Mouse (Mus musculus) lung, embryonic 14.5 days (tissue): ENCODE results near the gene Usp7. TPM values are rescaled to one million over a fixed set of nuclear protein-coding genes. Genes with fewer than 3 reads are reported as not detected.

Experiments
- ATAC-seq: fragments of 200-750 bp; cut with Nextera tagmentation; 2 replicates; pipeline ENCODE4 v1.8.0; 2017; ENCODE audit warnings: mild to moderate bottlenecking, moderate TSS enrichment, moderate library complexity; ENCODE audit not compliant: insufficient read depth
- DNase-seq: peaks from one replicate; pipeline ENCODE4 v3.0.0-alpha.2; 2015
- H3K27ac ChIP-seq: fragments of 300-500 bp; sonication (generic); 2 replicates; pipeline ENCODE4 v1.5.1; 2014; ENCODE audit warnings: low read depth, mild to moderate bottlenecking, moderate library complexity
- H3K27me3 ChIP-seq: fragments of 300-500 bp; sonication (generic); 2 replicates; pipeline ENCODE4 v1.6.1; 2014; ENCODE audit warnings: low read length, control low read depth; ENCODE audit not compliant: insufficient read depth
- H3K36me3 ChIP-seq: fragments of 300-500 bp; sonication (generic); 2 replicates; pipeline ENCODE4 v1.6.1; 2014; ENCODE audit warnings: control low read depth; ENCODE audit not compliant: insufficient read depth
- H3K4me1 ChIP-seq: fragments of 300-500 bp; sonication (generic); 2 replicates; pipeline ENCODE4 v1.6.1; 2014; ENCODE audit warnings: antibody characterized with exemption, control low read depth; ENCODE audit not compliant: insufficient read depth
- H3K4me2 ChIP-seq: fragments of 300-500 bp; sonication (generic); 2 replicates; pipeline ENCODE4 v1.6.1; 2014; ENCODE audit warnings: mild to moderate bottlenecking
- H3K4me3 ChIP-seq: fragments of 300-500 bp; sonication (generic); 2 replicates; pipeline ENCODE4 v1.5.1; 2014; ENCODE audit warnings: low read depth, low read length
- H3K9ac ChIP-seq: fragments of 300-500 bp; sonication (generic); 2 replicates; pipeline ENCODE4 v1.6.1; 2014
- H3K9me3 ChIP-seq: fragments of 300-500 bp; sonication (generic); 2 replicates; pipeline ENCODE4 v1.6.1; 2016; ENCODE audit warnings: low read depth, low read length, control low read depth
- CTCF ChIP-seq: IDR thresholded peaks from 2 replicates; pipeline ENCODE4 v1.5.1; 2016; ENCODE audit warnings: antibody characterized with exemption, low read depth
- WGBS: fragments of 180-500 bp; shearing (Covaris S2); extraction: QIAGEN DNeasy Blood & Tissue Kit; methylation state at CpG from one replicate; pipeline ENCODE4 v1.1.7; 2014; 5-methylcytosine and 5-hydroxymethylcytosine counted together
- polyA plus RNA-seq: library from polyadenylated mRNA; unstranded; fragments of >200 nt; fragmentation: Nextera tagmentation; extraction: Ambion mirVana; gene quantifications from 2 replicates; pipeline ENCODE4 v1.2.1, GENCODE M21; 2014

Gene Usp7
- polyA plus RNA-seq, 1 experiment from 2014 or later: 49.8 TPM

DNA sequence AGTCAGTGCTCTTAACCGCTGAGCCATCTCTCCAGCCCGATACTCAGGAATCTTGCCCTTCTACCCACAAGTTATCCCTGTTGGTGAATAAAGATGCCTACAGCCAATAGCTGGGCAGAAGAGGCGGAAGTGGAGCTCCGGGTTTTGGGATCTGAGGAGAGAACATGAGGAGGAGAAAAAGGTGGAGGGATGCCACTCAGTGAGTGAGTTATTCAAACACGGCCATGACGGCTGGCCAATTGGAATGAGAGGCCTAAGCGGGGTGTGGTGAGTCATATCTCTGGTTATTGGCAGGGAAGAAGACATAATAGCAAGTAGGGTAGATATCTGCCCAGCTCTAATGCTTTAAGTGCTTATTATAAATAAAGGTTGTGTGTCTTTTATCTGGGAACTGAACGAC lies 43.2 kb downstream of the Usp7 start:
- H3K27ac ChIP-seq: no peak overlapping the region
- H3K4me3 ChIP-seq: no peak overlapping the region
- H3K9me3 ChIP-seq: no peaks in the 10 kb centered on the region
- WGBS: 88% methylated on average over 8 of the region's 8 CpGs
- H3K36me3 ChIP-seq: no peaks in the 10 kb centered on the region
- no peaks in the 10 kb centered on the region for H3K4me1 ChIP-seq
- H3K27me3 ChIP-seq: no peaks in the 10 kb centered on the region
- H3K9ac ChIP-seq: no peak overlapping the region
- DNase-seq: no peak
- H3K4me2 ChIP-seq: no peak overlapping the region
- TF ChIP-seq CTCF: no peak
- no peak for ATAC-seq

DNA sequence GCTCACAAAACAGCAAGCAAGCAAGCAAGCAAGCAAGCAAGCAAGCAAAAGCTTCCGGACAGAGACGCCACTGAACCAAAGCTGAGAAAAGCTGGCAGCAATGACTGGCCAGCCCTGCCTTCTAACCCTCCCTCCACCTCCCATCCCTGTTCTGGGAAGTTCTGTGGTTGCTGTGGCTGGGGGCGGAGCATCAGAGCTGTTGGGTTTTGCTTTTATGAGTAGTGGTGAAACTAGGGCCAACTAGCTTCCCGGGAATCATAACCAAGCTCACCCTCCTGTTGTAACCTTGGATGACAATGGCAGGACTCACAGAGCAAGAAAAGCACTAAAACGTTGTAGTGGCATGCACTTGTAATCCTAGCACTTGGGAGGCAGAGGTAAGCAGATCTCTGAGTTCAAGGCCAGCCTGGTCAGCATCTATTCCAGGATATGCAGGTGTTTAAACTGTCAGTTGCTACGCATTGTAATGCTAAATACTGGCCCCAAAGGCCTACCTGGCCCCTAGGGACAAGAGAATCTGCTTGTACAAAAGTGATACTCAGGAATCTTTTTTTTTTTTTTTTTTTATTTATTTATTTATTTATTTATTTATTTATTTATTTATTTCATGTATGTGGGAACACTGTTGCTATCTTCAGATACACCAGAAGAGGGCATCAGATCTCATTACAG lies 43.8 kb downstream of the Usp7 start:
- no peaks in the 10 kb centered on the region for H3K4me1 ChIP-seq
- 76% methylated on average over 6 of the region's 6 CpGs for WGBS
- no peak overlapping the region for H3K4me3 ChIP-seq
- H3K27ac ChIP-seq: no peak overlapping the region
- no peak for DNase-seq
- no peaks in the 10 kb centered on the region for H3K36me3 ChIP-seq
- no peak overlapping the region for H3K4me2 ChIP-seq
- H3K9ac ChIP-seq: no peak overlapping the region
- TF ChIP-seq CTCF: no peak
- H3K27me3 ChIP-seq: no peaks in the 10 kb centered on the region
- no peaks in the 10 kb centered on the region for H3K9me3 ChIP-seq
- no peak for ATAC-seq

- TF ChIP-seq CTCF: no peak
- no peak for DNase-seq
- H3K4me3 ChIP-seq: no peak overlapping the region
These were observed 44.3 kb downstream of the Usp7 start for GRCm38 (mm10) chr16:8747772-8748171.

DNA sequence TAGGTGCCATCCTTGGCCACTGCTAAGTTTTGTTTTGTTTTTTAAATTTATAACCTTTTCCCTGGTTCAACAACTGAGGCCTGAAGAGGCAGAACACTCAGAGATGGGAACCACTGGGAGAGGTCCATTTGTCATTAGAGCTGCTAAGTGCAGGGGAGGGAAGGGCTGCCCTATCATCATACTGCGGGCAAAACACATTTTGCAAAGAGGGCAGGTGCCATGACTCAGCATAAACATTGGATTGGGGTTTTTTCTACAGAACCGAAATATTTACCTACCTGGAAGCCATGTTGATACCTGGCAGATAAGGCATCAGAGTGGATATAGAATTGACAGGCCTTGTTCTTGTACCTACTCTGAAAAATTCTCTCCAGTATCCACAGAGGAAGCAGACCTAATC lies 45.6 kb downstream of the Usp7 start:
- no peak for TF ChIP-seq CTCF
- no peak overlapping the region for H3K9ac ChIP-seq
- H3K27ac ChIP-seq: no peak overlapping the region
- no peak overlapping the region for H3K4me2 ChIP-seq
- no peak overlapping the region for H3K4me3 ChIP-seq
- H3K36me3 ChIP-seq: no peaks in the 10 kb centered on the region
- no peak for DNase-seq
- H3K9me3 ChIP-seq: no peaks in the 10 kb centered on the region
- no peak for ATAC-seq
- no peaks in the 10 kb centered on the region for H3K27me3 ChIP-seq
- H3K4me1 ChIP-seq: no peaks in the 10 kb centered on the region
- 62% methylated on average over 2 of the region's 2 CpGs for WGBS

More at GRCm38 (mm10) chr16:8747772-8748171, 44.3 kb downstream of the Usp7 start:
- Histone ChIP-seq H3K4me2 (no peak overlapping the region), H3K27me3 (no peaks in the 10 kb centered on the region), H3K27ac (no peak overlapping the region), H3K9me3 (no peaks in the 10 kb centered on the region), H3K9ac (no peak overlapping the region), H3K4me1 (no peaks in the 10 kb centered on the region), H3K36me3 (no peaks in the 10 kb centered on the region)
- 67% methylated on average over 3 of the region's 3 CpGs for WGBS
- no peak for ATAC-seq

GRCm38 (mm10) chr16:8745751-8746150 lies 46.4 kb downstream of the Usp7 start:
- WGBS: 86% methylated on average over 2 of the region's 2 CpGs
- H3K4me1 ChIP-seq: no peaks in the 10 kb centered on the region
- no peak overlapping the region for H3K4me3 ChIP-seq
- no peak for TF ChIP-seq CTCF
- no peak overlapping the region for H3K27ac ChIP-seq
- H3K4me2 ChIP-seq: no peak overlapping the region
- DNase-seq: no peak
- no peak for ATAC-seq
- no peak overlapping the region for H3K9ac ChIP-seq
- H3K36me3 ChIP-seq: no peaks in the 10 kb centered on the region
- H3K9me3 ChIP-seq: no peaks in the 10 kb centered on the region
- no peaks in the 10 kb centered on the region for H3K27me3 ChIP-seq

DNA sequence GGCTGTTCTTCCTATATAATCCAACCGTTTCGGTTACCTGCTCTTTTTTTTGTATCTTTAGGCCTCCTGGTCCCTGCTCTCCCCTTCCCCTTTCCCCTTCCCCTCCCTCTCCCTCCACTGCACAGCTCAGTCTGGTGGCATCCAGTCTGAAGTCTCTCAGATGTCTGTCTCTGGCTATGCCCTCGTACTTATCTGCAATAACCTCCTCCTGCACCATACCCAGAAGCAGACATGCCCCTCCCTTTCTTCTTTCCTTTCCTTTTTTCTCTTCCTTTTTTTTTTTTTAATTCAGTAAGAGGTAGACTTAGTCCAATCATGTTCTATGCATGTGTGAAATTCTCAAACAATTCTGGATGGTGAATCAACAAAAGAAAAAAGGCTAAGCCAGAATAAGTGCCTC lies 48.1 kb downstream of the Usp7 start:
- no peak overlapping the region for H3K4me2 ChIP-seq
- TF ChIP-seq CTCF: no peak
- ATAC-seq: no peak
- no peaks in the 10 kb centered on the region for H3K4me1 ChIP-seq
- no peak overlapping the region for H3K27ac ChIP-seq
- DNase-seq: no peak
- H3K27me3 ChIP-seq: no peaks in the 10 kb centered on the region
- H3K4me3 ChIP-seq: no peak overlapping the region
- WGBS: 63% methylated on average over 3 of the region's 3 CpGs
- no peaks in the 10 kb centered on the region for H3K9me3 ChIP-seq
- H3K36me3 ChIP-seq: no peaks in the 10 kb centered on the region
- no peak overlapping the region for H3K9ac ChIP-seq

DNA sequence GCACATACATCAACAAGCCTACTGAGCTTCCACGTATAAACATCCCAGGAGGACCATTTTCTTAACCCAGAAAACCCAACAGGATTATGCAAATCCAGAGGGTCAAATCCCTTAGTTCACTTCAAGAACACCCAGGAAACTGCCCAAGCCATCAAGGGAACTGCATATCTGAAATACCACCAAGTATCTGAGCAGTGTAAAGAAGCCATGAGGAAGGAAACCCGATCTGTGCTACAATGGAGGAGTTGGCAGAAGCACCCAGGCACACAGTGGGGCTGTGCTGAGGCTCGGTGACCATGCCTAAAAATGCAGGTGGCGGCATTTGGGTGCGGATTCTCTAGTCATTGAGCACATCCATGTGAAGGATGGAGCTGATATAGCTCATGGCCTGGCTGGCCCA lies 50.4 kb downstream of the Usp7 start:
- Histone ChIP-seq H3K9me3 (no peaks in the 10 kb centered on the region), H3K4me3 (no peak overlapping the region), H3K27me3 (no peaks in the 10 kb centered on the region), H3K4me2 (no peak overlapping the region), H3K36me3 (no peaks in the 10 kb centered on the region), H3K4me1 (no peaks in the 10 kb centered on the region), H3K27ac (no peak overlapping the region), H3K9ac (no peak overlapping the region)
- no peak for DNase-seq
- ATAC-seq: no peak
- TF ChIP-seq CTCF: no peak
- 63% methylated on average over 5 of the region's 5 CpGs for WGBS
